Mouse (Mus musculus) forebrain, embryonic 11.5 days (tissue): ENCODE data around the gene Cldn19. TPM values are rescaled to one million over a fixed set of nuclear protein-coding genes. Genes with fewer than 3 reads are reported as not detected.
"Not testable (repeated sequence)": the region's sequence is repeated elsewhere in the genome, so short reads cannot be mapped to it uniquely, and the experiment has no call there.

ENCODE experiments used
- ATAC-seq: fragments of 200-750 bp; cut with Nextera tagmentation; replicated peaks from 2 replicates; pipeline ENCODE4 v1.8.0; 2017; ENCODE audit warnings: moderate TSS enrichment; ENCODE audit not compliant: low FRiP score
- DNase-seq: peaks from one replicate; pipeline ENCODE4 v3.0.0-alpha.2; 2017; ENCODE audit warnings: low spot score
- H3K27ac ChIP-seq: fragments of 300-500 bp; sonication (generic); 2 replicates; pipeline ENCODE4 v1.5.1; 2014; ENCODE audit warnings: low read depth, low read length
- H3K27me3 ChIP-seq: fragments of 300-500 bp; sonication (generic); 2 replicates; pipeline ENCODE4 v1.6.1; 2014; ENCODE audit warnings: mild to moderate bottlenecking, low read length, mixed read lengths; ENCODE audit not compliant: control insufficient read depth, insufficient read depth
- H3K36me3 ChIP-seq: fragments of 300-500 bp; sonication (generic); 2 replicates; pipeline ENCODE4 v1.6.1; 2014; ENCODE audit warnings: mild to moderate bottlenecking, low read length, moderate library complexity, mixed read lengths; ENCODE audit not compliant: control insufficient read depth, insufficient read depth
- H3K4me1 ChIP-seq: fragments of 300-500 bp; sonication (generic); replicated peaks from 2 replicates; pipeline ENCODE4 v1.6.1; 2014; ENCODE audit warnings: low read length, mixed read lengths; ENCODE audit not compliant: control insufficient read depth, insufficient read depth
- H3K4me2 ChIP-seq: fragments of 300-500 bp; sonication (generic); 2 replicates; pipeline ENCODE4 v1.6.1; 2014; ENCODE audit warnings: low read depth, mild to moderate bottlenecking, low read length, moderate library complexity, mixed read lengths; ENCODE audit not compliant: severe bottlenecking
- H3K4me3 ChIP-seq: fragments of 300-500 bp; sonication (generic); 2 replicates; pipeline ENCODE4 v1.5.1; 2014; ENCODE audit warnings: low read depth, low read length
- H3K9ac ChIP-seq: fragments of 300-500 bp; sonication (generic); 2 replicates; pipeline ENCODE4 v1.6.1; 2014; ENCODE audit warnings: low read length
- H3K9me3 ChIP-seq: fragments of 300-500 bp; sonication (generic); 2 replicates; pipeline ENCODE4 v1.6.1; 2016; ENCODE audit warnings: low read length, mixed read lengths; ENCODE audit not compliant: control insufficient read depth
- WGBS: fragments of 180-500 bp; shearing (Covaris S2); extraction: QIAGEN DNeasy Blood & Tissue Kit; methylation state at CpG from one replicate; pipeline ENCODE4 v1.1.7; 2014; 5-methylcytosine and 5-hydroxymethylcytosine counted together
- polyA plus RNA-seq: library from polyadenylated mRNA; unstranded; fragments of >200 nt; fragmentation: Nextera tagmentation; extraction: Ambion mirVana; gene quantifications from 2 replicates; pipeline ENCODE4 v1.2.1, GENCODE M21; 2014

Cldn19 gene
- polyA plus RNA-seq, 1 experiment from 2014 or later: 0.21 TPM

GRCm38 (mm10) chr4:119278784-119279183 is 23.6 kb downstream of the Cldn19 start:
- H3K4me3 ChIP-seq, H3K4me2 ChIP-seq, H3K9me3 ChIP-seq, H3K27me3 ChIP-seq, ATAC-seq, H3K4me1 ChIP-seq, H3K9ac ChIP-seq, H3K27ac ChIP-seq: not testable (repeated sequence)
- peaks cover 19% of the 10 kb centered on the region for H3K36me3 ChIP-seq
- DNase-seq: peak; percentile 45
- 90% methylated on average over 15 of the region's 15 CpGs for WGBS

DNA sequence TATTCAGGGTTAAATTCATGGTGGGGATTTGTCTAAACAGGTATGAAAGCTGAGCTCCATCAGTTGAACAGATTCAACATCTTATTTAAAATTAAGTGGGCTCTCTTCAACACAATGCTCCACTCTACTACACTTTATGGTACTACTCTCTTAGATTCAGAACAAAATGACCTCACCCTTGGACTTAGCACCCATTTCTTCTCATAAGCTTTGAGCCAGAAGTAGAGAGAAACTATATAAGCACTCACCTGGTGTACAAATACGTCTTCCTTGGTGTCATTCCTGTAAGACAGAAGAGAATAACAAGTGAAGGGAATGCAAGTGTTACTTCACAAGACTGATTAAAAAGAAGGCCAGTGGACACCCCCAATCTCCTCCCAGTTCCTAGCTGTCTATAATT is 29.6 kb downstream of the Cldn19 start:
- Histone ChIP-seq H3K36me3 (peaks cover 11% of the 10 kb centered on the region), H3K4me1 (no peaks in the 10 kb centered on the region), H3K9ac (no peak overlapping the region), H3K9me3 (no peaks in the 10 kb centered on the region), H3K27me3 (no peaks in the 10 kb centered on the region), H3K27ac (no peak overlapping the region), H3K4me3 (no peak overlapping the region), H3K4me2 (no peak overlapping the region)
- no peak for ATAC-seq
- no peak for DNase-seq
- WGBS: 91% methylated on average over 1 of the region's 1 CpGs

GRCm38 (mm10) chr4:119285336-119285735 is 30.1 kb downstream of the Cldn19 start:
- Histone ChIP-seq H3K9ac (no peak overlapping the region), H3K36me3 (peaks cover 7% of the 10 kb centered on the region; the same call in 1 of the 2 replicates), H3K4me1 (no peaks in the 10 kb centered on the region), H3K27ac (no peak overlapping the region), H3K9me3 (no peaks in the 10 kb centered on the region), H3K27me3 (no peaks in the 10 kb centered on the region), H3K4me2 (no peak overlapping the region), H3K4me3 (no peak overlapping the region)
- ATAC-seq (no peak), DNase-seq (no peak)
- WGBS: 88% methylated on average over 2 of the region's 2 CpGs

GRCm38 (mm10) chr4:119291921-119292320 is 36.7 kb downstream of the Cldn19 start:
- no peaks in the 10 kb centered on the region; the same call in 1 of the 2 replicates for H3K4me1 ChIP-seq
- no peaks in the 10 kb centered on the region for H3K27me3 ChIP-seq
- H3K4me3 ChIP-seq: peak overlapping the region; percentile 99
- DNase-seq: no peak
- H3K9ac ChIP-seq: no peak overlapping the region
- no peaks in the 10 kb centered on the region for H3K36me3 ChIP-seq
- H3K4me2 ChIP-seq: peak overlapping the region; percentile 61
- no peak overlapping the region for H3K27ac ChIP-seq
- 85% methylated on average over 1 of the region's 1 CpGs for WGBS
- H3K9me3 ChIP-seq: no peaks in the 10 kb centered on the region
- ATAC-seq: no peak

- Histone ChIP-seq H3K9me3 (no peaks in the 10 kb centered on the region), H3K27ac (peak overlapping the region; percentile 78; the same call in 1 of the 2 replicates), H3K4me1 (no peaks in the 10 kb centered on the region; the same call in 1 of the 2 replicates), H3K4me3 (peak overlapping the region; percentile 99), H3K4me2 (peak overlapping the region; percentile 61), H3K27me3 (no peaks in the 10 kb centered on the region), H3K9ac (peak overlapping the region; percentile 95), H3K36me3 (no peaks in the 10 kb centered on the region)
- DNase-seq (peak; percentile 71), ATAC-seq (no peak)
- 2% methylated on average over 24 of the region's 24 CpGs for WGBS
These were observed 37.8 kb downstream of the Cldn19 start for GRCm38 (mm10) chr4:119292771-119293573.

GRCm38 (mm10) chr4:119293574-119294258 is 38.5 kb downstream of the Cldn19 start:
- Histone ChIP-seq H3K27ac (peak overlapping the region; percentile 78), H3K9me3 (no peaks in the 10 kb centered on the region), H3K4me3 (peak overlapping the region; percentile 99), H3K9ac (peak overlapping the region; percentile 95), H3K4me2 (peak overlapping the region; percentile 61), H3K36me3 (no peaks in the 10 kb centered on the region), H3K4me1 (no peaks in the 10 kb centered on the region; the same call in 1 of the 2 replicates), H3K27me3 (no peaks in the 10 kb centered on the region)
- under 1% methylated on average over 59 of the region's 80 CpGs for WGBS
- peak; percentile 42 for ATAC-seq
- DNase-seq: peak; percentile 78

DNA sequence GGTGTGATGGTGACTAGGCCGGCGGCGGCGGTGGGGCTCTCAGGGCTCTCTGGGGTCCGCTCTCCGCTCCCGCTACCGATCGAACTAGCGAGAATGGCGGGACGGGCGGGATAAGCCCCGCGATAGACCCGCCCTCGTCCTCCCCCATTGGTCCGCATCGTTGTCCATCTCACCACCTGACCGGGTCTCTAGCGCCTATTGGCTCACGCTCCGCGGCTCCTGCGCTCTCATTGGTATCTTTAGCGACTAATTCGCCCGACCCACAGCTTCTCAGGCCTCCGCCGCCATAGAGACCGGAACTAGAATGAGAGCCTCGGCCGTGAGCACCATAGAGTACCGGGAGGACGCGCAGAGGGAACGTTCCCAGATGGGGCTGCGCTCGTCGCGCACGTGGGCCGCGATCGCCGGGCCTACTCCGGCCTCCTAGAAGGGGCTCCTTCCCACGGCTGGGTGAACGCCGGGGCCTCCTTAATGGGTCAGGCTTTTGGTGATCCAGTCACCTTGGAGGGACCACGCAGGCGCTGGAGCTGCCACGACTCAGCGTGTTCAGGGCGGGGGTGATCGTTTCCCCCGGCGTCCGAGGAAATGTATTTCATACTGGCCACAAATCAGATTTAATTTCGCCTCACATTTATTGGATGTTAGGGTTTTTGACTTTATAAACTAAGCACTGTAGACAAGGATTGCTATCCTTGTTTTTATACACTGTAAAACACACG is 39.4 kb downstream of the Cldn19 start, which contains the start of gene Ybx1:
TSS of gene Ybx1 (minus strand) at position 190 of the 719 bp plus-strand sequence.
- H3K9ac ChIP-seq: peak within 1 kb of the TSS; percentile 95
- DNase-seq (peak; percentile 99), ATAC-seq (peak; percentile 100)
- no peaks in the 10 kb centered on the region for H3K9me3 ChIP-seq
- H3K4me2 ChIP-seq: peak within 1 kb of the TSS; percentile 61
- H3K4me1 ChIP-seq: no peaks in the 10 kb centered on the region; the same call in 1 of the 2 replicates
- H3K4me3 ChIP-seq: peak within 1 kb of the TSS; percentile 99
- WGBS: under 1% methylated on average over 61 of the region's 61 CpGs
- no peaks in the 10 kb centered on the region for H3K27me3 ChIP-seq
- peak within 1 kb of the TSS; percentile 83 for H3K27ac ChIP-seq
- no peaks in the 10 kb centered on the region for H3K36me3 ChIP-seq

DNA sequence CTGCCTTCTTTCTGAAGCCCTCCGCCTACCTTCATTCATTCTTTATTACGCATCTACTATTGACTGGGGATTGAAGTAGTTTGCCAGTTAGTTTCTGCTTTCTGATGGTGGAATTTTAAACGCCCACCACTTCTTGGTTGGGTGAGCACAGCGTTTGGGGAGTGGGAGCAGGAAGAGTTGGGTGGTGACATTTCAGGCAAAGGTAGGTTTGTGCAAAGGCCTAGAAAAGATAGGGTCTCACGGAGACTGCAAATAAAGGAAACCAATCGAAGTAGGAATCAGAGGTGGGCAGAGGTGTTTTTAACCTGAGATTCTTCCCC is 39.9 kb downstream of the Cldn19 start:
- ATAC-seq (no peak), DNase-seq (no peak)
- Histone ChIP-seq H3K9me3 (no peaks in the 10 kb centered on the region), H3K27ac (peak overlapping the region; percentile 83; the same call in 1 of the 2 replicates), H3K4me1 (no peaks in the 10 kb centered on the region; the same call in 1 of the 2 replicates), H3K9ac (peak overlapping the region; percentile 77), H3K36me3 (no peaks in the 10 kb centered on the region), H3K27me3 (no peaks in the 10 kb centered on the region), H3K4me2 (peak overlapping the region; percentile 51), H3K4me3 (peak overlapping the region; percentile 99)
- 6% methylated on average over 6 of the region's 6 CpGs for WGBS
